Mouse (Mus musculus) brain, embryonic 14.5 days (tissue): ENCODE measurements around the gene Tns3. TPM values are rescaled to one million over a fixed set of nuclear protein-coding genes. Genes with fewer than 3 reads are reported as not detected.
A peak's percentile ranks its signal among the peaks of the same experiment; 100 is the strongest.

Experiments used
- DNase-seq: peaks from one replicate; pipeline ENCODE4 v3.0.0-alpha.2; 2011; ENCODE audit warnings: low read depth
- CTCF ChIP-seq: fragments of 200-500 bp; IDR thresholded peaks from 2 replicates; pipeline ENCODE4 v1.5.1; 2012; ENCODE audit warnings: inconsistent platforms, mild to moderate bottlenecking, moderate library complexity, borderline replicate concordance; ENCODE audit not compliant: insufficient read depth, insufficient read length; ENCODE audit errors: extremely low read depth
- POLR2A ChIP-seq: fragments of 200-500 bp; IDR thresholded peaks from 2 replicates; pipeline ENCODE4 v1.6.1; 2012; ENCODE audit warnings: mild to moderate bottlenecking, inconsistent platforms, borderline replicate concordance; ENCODE audit not compliant: poor library complexity, insufficient read depth, insufficient read length, severe bottlenecking; ENCODE audit errors: extremely low read depth
- polyA plus RNA-seq: library from polyadenylated mRNA; depleted of rRNA; stranded (reverse); fragments of >200 nt; gene quantifications from 2 replicates; pipeline ENCODE4 v1.2.3, GENCODE M21; 2012

Tns3 gene
- polyA plus RNA-seq, 1 experiment: 12.1 TPM

DNA sequence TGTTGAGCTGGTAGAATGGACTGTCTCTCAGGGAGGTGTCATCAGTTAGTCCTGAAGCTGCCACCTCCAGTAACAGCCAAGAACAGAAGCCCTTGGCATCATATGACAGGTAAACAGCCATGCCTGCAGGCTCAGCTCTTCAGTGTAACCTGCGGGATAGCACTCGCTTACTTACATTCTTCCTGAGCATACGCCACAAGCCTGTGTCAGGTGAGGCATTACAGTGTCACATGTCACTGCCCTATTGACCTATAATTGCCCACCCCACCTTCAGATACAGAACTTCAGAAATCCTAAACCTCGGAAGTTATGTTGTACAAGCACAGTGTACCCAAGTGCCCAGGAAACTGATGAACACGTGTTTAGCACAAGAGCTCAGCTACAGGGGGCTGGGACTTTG is 68.7 kb downstream of the Tns3 start:
- no peak for TF ChIP-seq CTCF
- TF ChIP-seq POLR2A: no peak
- no peak for DNase-seq

DNA sequence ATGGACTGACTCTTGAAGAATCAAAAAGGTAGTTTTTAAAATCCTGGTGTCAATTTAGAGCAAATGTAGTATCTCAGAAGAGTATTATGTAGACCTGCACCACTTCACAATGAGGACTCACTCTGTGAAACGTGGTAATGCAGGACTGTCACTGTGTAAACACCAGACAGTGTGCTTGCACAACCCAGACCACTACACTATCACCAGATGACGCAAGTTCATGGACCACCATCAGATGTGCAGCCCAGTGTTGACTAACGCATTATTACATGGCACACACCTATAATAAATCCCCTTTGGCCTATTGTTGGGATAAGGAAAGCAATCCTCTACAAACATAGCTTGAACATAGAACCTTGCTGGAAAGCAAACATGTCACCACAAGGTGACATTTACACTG is 71.2 kb downstream of the Tns3 start:
- no peak for TF ChIP-seq CTCF
- no peak for TF ChIP-seq POLR2A
- no peak for DNase-seq

DNA sequence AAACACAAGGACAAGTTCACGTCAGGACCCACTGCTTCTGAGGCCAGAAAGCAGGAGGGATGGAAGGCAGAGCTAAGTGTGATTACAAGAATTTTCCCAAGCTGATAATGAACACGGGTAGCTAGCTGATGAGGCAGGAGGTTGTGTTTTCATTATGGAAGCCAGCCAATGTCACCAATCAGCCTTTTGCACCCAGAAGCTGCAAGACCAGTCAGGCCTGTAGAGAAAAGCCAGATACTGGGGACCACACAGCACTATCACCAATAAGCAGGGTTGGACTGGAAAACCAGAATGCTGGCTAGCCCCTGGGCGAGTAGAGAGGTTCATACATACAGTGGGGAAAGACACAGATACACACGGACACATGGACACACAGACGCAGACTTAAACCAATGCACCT is 73.1 kb downstream of the Tns3 start:
- no peak for DNase-seq
- TF ChIP-seq CTCF: no peak

DNA sequence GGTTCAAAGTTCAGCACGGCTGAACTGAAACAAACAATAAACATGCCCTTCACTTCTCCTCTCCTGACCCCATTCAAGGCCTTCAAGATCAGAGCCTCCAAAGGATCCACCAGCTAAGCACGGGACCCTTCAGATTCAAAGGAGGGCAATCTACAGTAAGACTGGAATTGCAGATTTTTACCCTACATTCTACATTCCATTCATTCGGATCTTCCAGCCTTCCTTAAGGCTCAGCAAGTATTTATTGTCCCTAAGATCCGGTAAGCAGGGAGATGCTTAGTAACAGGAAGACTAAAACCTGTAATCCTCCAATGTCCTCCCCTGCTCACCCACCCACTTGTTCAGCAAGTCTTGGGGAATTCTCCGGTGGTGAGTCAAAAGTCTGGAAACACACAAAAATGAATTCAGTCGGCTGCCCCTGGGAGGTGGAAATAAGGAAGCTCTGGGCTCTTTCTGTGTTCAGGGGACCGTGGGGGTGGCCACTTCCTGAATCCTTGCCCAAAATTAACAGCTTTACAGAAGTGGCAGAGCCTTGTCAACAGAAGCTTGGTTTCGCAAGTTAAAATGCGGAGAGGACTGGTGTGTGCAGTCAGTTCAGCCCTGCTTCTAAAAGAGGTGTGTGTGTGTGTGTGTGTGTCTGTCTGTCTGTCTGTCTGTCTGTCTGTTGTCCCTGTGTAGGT is 75.0 kb downstream of the Tns3 start:
- no peak for DNase-seq

DNA sequence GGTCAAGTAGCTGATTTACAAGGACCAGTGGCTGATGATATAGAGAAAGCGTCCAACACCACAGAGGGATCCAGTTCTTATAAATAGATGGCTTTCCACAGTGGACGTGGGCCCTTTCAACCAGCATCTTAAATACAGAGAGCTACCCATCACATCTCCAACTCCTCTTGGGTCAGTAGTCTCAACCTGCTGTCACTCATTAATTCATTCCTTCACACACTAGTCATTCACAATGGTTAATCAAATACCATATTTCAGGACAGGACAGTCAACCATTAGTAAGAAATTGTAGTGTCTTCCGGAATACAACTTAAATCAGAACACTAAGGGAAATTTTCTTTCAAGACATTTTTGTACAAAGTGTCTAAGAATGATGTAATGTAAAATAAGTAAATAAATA is 76.4 kb downstream of the Tns3 start:
- no peak for DNase-seq
- TF ChIP-seq CTCF: no peak
- TF ChIP-seq POLR2A: no peak

More for the DNA sequence above, 75.0 kb downstream of the Tns3 start:
- no peak for TF ChIP-seq POLR2A

DNA sequence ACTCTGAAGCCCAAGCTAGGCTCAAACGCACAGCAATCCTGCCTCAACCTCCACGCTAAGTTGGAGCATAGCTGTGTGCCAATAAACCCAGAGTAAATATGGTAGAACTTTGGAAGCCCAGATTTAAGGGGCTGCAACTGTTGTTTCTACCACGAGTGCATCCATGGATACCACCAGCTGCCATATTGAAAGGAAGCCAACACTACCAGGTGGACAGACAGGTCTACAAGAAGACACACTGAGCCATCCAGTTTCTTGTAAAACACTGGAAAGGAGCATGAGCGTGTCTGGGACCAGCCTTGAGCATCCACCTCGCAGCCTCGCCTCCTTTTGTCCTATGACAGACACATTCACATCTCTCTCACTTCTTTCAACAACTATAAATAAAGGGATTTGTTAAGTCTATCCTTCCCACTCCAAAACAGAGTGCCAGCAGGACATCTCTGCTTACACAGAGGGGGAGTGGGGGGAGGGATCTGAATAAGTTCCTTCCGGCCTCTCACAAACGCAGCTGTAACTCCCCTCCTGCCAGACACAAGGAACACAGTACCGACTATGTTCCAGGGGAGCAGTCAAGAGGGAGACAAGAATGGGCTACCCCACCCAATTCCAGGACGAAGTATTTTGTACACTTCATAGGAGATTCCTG is 77.2 kb downstream of the Tns3 start:
- TF ChIP-seq POLR2A (no peak), CTCF (no peak)
- peak; percentile 63 for DNase-seq

DNA sequence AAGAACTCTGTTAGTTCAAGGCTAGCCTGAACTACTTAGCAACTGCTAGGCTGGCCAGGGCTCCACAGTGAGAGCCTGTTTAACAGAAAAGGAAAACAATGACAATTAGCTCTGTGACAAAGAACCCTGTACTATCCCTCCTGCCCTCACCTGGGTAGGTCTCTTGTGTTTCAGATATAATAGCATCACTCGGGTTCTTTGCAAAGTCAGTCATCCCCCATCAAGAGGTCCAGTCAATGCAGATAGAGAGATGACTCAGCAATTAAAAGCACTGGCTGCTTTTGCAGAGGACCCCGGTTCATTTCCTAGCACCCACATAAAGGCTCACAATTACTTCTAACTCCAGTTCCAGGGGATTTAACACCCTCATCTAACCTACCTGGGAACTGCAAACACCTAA is 78.0 kb downstream of the Tns3 start:
- no peak for TF ChIP-seq CTCF
- TF ChIP-seq POLR2A: no peak

DNA sequence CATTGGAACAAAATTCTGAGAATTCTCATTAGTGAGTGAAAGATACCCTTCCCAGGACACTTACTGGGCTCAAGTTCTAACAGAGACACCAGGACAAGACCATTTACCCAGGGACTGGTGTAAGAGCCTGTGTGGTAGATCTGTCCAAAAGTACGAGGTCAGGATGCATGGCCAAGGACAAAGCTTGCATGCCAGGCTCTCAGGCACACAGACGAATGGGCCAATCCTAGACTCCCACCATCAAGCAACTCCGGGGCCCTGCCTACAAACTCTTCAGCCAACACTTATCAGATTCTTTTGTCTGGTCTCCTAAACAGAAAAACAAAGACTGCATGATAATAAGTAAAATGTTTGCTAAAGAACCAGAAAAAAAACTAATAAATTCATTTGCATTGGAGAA is 78.6 kb downstream of the Tns3 start:
- no peak for DNase-seq
- TF ChIP-seq POLR2A: no peak
- TF ChIP-seq CTCF: no peak

More for the DNA sequence above, 78.0 kb downstream of the Tns3 start:
- DNase-seq: no peak

DNA sequence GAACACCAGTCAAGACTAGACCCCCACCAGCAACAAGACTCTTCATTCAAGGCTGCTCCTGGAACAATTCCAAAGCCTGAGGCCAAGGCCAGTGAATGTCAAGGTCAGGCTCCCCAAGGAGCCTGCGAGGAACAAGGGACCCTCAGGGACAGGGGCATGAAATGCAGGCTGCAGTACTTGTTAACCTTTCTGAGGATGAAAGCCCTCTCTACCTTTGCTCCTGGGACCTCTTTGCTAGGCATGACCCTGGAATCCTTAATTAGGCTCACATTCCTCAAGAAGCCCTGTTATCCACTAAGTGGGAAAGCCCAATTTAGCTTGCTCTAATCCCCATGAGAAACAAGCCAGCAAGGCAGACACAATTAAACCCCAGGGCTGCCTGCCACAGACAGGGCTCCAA is 79.4 kb downstream of the Tns3 start:
- peak; percentile 60 for DNase-seq
- no peak for TF ChIP-seq CTCF
- no peak for TF ChIP-seq POLR2A

DNA sequence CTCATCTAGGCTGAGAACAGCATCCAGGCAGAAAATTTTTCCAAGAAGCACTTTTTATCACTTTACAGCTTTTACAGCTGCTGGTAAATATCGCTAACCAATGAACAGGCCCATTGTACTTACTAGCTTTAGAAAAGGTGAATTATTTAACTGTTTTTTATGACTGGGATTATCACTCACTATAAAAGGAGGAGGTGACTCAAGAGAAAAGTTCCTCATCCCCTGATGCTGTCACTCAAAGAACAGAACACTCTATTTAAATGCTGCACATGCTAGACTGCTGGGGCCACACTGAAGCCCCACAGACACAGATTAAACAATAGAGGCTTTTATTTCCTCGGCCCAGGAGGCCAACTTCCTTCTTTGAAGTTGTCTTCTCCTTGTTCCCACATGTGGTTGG is 80.0 kb downstream of the Tns3 start:
- TF ChIP-seq CTCF: no peak
- TF ChIP-seq POLR2A: no peak

DNA sequence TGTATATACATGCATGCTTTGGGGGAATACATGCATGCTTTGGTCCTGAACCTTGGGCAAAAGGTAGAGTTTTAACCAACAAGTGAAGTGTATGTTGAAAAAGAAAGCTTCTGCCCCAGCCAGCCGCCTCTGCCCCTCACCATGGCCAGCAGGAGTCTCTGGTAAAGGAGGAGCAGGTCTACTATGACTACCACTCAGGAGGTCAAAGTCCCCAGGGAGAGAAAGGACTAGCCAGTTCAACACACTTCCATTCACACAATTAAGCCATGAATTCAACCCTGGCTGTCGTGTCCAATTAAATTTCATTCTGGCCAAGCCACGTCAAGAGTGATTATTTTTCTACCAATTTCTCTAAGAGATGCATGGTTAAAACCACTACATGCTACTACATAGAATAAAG is 81.2 kb downstream of the Tns3 start:
- TF ChIP-seq CTCF (no peak), POLR2A (no peak)

More for the DNA sequence above, 80.0 kb downstream of the Tns3 start:
- DNase-seq: no peak

DNA sequence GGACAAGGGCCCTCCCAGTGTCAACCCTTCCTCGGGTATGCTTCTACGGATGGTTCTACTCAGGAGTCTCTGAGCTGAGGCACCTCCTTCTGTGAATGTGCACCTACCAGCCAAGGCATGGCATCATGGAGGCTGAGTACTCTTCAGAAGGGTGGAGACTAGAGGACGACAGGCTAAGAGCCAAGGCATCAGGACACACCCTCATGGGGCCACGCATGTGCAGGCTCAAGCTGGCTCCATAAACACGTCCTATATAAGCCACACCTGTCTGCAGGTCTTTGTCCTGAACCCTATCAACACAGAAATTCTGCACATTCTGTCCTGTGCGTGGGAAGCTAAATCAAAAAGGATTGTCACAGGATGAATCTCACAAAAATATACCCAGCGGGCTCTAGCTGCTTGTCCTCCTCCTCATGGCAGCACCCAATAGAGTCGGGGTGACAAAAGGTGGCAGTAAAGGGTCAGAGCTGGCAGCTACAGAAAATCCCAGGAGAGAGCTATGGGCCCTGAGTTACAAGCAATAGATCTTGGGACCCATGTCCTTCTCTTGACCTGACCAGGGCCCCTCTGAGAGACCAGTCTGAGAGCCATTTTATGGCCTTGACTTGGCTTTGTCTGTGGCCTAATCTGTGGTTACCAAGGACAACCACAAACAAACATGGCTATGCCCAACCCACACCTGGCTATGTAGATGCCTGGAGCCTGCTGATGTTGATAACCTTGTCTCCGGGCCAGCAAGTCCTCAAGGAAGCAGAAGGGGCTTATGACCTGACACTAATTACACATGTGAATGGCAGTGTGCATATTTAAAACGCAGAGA is 82.0 kb downstream of the Tns3 start:
- TF ChIP-seq POLR2A (no peak), CTCF (no peak)
- DNase-seq: no peak

More for the DNA sequence above, 81.2 kb downstream of the Tns3 start:
- DNase-seq: no peak

DNA sequence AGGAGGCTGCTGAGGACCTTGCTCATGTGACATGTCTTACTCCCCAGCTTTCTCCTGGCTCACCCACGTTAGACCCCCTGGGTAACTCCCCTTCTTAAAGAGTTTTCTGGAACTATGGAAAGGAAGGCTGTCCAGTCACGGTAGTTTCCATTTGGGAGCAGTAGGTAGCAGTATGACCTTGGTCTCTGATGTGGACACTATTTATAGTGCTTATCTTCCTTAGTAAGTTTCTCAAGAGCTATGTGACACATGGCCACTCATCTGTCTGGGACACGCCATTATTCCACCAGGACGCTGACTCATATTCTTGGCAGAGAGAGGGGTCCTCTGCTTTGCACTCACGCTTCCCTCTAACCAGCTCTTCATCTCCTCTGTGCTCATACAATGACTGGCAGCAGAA is 84.5 kb downstream of the Tns3 start:
- no peak for TF ChIP-seq POLR2A
- no peak for TF ChIP-seq CTCF
- no peak for DNase-seq
